Mouse (Mus musculus): ENCODE measurements around the gene Tmem56.

Gene Tmem56

GRCm38 (mm10) chr3:121277557-121277956 lies 5.3 kb downstream of the Tmem56 start:
- no peak for DNase-seq (ENCODE audit: low spot score in 2 of 2)

- DNase-seq (ENCODE audit: low spot score in 2 of 2), result no peak
Measured at GRCm38 (mm10) chr3:121277009-121277408, 5.9 kb downstream of the Tmem56 start.

- DNase-seq (ENCODE audit: low spot score in 2 of 2), result no peak
Measured at GRCm38 (mm10) chr3:121274010-121274409, 8.9 kb downstream of the Tmem56 start.

- no peak for DNase-seq (ENCODE audit: low spot score in 2 of 2)
Measured at GRCm38 (mm10) chr3:121272577-121272976, 10.3 kb downstream of the Tmem56 start.

GRCm38 (mm10) chr3:121267283-121267682 lies 15.6 kb downstream of the Tmem56 start:
- no peak for DNase-seq (ENCODE audit: low spot score in 2 of 2)

- DNase-seq (ENCODE audit: low spot score in 2 of 2), result no peak
Measured at GRCm38 (mm10) chr3:121264242-121264641, 18.7 kb downstream of the Tmem56 start.

- peak in 1 of 2 experiments; percentile 31 for DNase-seq (ENCODE audit: low spot score in 2 of 2)
Measured at GRCm38 (mm10) chr3:121263205-121263548, 19.7 kb downstream of the Tmem56 start.

- DNase-seq (ENCODE audit: low spot score in 2 of 2), result no peak
Measured at GRCm38 (mm10) chr3:121262521-121263204, 20.2 kb downstream of the Tmem56 start.

GRCm38 (mm10) chr3:121261939-121262520 lies 20.9 kb downstream of the Tmem56 start:
- no peak for DNase-seq (ENCODE audit: low spot score in 2 of 2)

GRCm38 (mm10) chr3:121261251-121261650 lies 21.6 kb downstream of the Tmem56 start:
- no peak for DNase-seq (ENCODE audit: low spot score in 2 of 2)

- DNase-seq (ENCODE audit: low spot score in 2 of 2), result no peak
Measured at GRCm38 (mm10) chr3:121260831-121261230, 22.1 kb downstream of the Tmem56 start.

- DNase-seq (ENCODE audit: low spot score in 2 of 2), result no peak
Measured at GRCm38 (mm10) chr3:121260041-121260440, 22.9 kb downstream of the Tmem56 start.

GRCm38 (mm10) chr3:121258521-121259478 lies 24.1 kb downstream of the Tmem56 start:
- no peak for DNase-seq (ENCODE audit: low spot score in 2 of 2)

GRCm38 (mm10) chr3:121257418-121257817 lies 25.5 kb downstream of the Tmem56 start:
- peak in 1 of 2 experiments; percentile 31 for DNase-seq (ENCODE audit: low spot score in 2 of 2)

GRCm38 (mm10) chr3:121256131-121256530 lies 26.8 kb downstream of the Tmem56 start:
- DNase-seq (ENCODE audit: low spot score in 2 of 2), result no peak

- no peak for DNase-seq (ENCODE audit: low spot score in 2 of 2)
Measured at GRCm38 (mm10) chr3:121255501-121255900, 27.4 kb downstream of the Tmem56 start.

- no peak for DNase-seq (ENCODE audit: low spot score in 2 of 2)
Measured at GRCm38 (mm10) chr3:121250576-121251433, 32.1 kb downstream of the Tmem56 start.

- DNase-seq (ENCODE audit: low spot score in 2 of 2), result no peak
Measured at GRCm38 (mm10) chr3:121250048-121250447, 32.9 kb downstream of the Tmem56 start.

GRCm38 (mm10) chr3:121242941-121243340 lies 40.0 kb downstream of the Tmem56 start:
- no peak for DNase-seq (ENCODE audit: low spot score in 2 of 2)

GRCm38 (mm10) chr3:121242111-121242936 lies 40.6 kb downstream of the Tmem56 start:
- no peak for DNase-seq (ENCODE audit: low spot score in 2 of 2)
